Mouse (Mus musculus): ENCODE measurements around the gene Armc6.

GRCm38 (mm10) chr8:70237842-70238241 is 3.6 kb upstream of the Armc6 start:
- TF ChIP-seq CTCF (IDR thresholded peaks at IDR 0.05; ENCODE audit: insufficient read depth, low read length) (no peak), POLR2A (IDR thresholded peaks at IDR 0.05; ENCODE audit: borderline replicate concordance, extremely low read depth, low read depth, low read length) (no peak)
